Comparison of ENCODE assay signal across 14 mouse cellular contexts in genomic region chr6:53801269-53801892, GRCm38 (mm10). TPM values are rescaled to one million over a fixed set of nuclear protein-coding genes. Genes with fewer than 3 reads are reported as not detected.
DNase-seq lines count a peak whose midpoint lies in the region; ATAC-seq and TF ChIP-seq lines count a peak whose summit lies in the region.
"Had no signal": no experiment of that assay in that cellular context is flagged by ENCODE, and none has a peak within 500 bp of the region (broad histone marks: within the 10 kb centered on the region; RNA-seq: fewer than 3 reads in every experiment).

No protein-coding gene starts in this region.

- H3K4me3 ChIP-seq in E14TG2a.4 (replicated peaks; ENCODE audit: low read length): peak overlapping the region; percentile 50
- H3K4me3 ChIP-seq: limb, embryonic 13.5 days; midbrain, embryonic 15.5 days had no signal

- H3K4me1 ChIP-seq in E14TG2a.4 (replicated peaks; ENCODE audit: low read depth, low read length): peaks cover 93% of the 10 kb centered on the region
- H3K4me1 ChIP-seq: midbrain, embryonic 15.5 days had no signal

- no peaks in the 10 kb centered on the region for H3K27me3 ChIP-seq in E14TG2a.4 (ENCODE audit: insufficient read depth, low read length)
- H3K27me3 ChIP-seq: limb, embryonic 13.5 days; midbrain, embryonic 15.5 days had no signal

- DNase-seq in frontal cortex, adult 2 months (ENCODE audit: extremely low spot score in 1 of 2, low spot score in 1 of 2): no peak
- DNase-seq in left cerebral cortex, postnatal 4 days: peak; percentile 37
- DNase-seq in left cerebral cortex, adult 9 months (ENCODE audit: low spot score in 2 of 2): no peak
- peak; percentile 78 for DNase-seq in ZHBTc4 (ENCODE audit: low read depth, low spot score)
- no peak for DNase-seq in adrenal gland, adult 8-10 months
- DNase-seq: cerebellum, adult 11 months; right cerebral cortex, postnatal 25 days; thymus, postnatal 14 days had no signal

- H3K36me3 ChIP-seq in E14TG2a.4 (ENCODE audit: insufficient read depth, low read length): no peaks in the 10 kb centered on the region
- H3K36me3 ChIP-seq: limb, embryonic 13.5 days; midbrain, embryonic 15.5 days had no signal

- no peaks in the 10 kb centered on the region for H3K9me3 ChIP-seq in E14TG2a.4 (ENCODE audit: low read length)
- H3K9me3 ChIP-seq: limb, embryonic 13.5 days; midbrain, embryonic 15.5 days had no signal

- intact Hi-C loops in left cerebral cortex, postnatal 4 days (cut with DNase I): no loop called here

- ATAC-seq in frontal cortex, adult (ENCODE audit: low TSS enrichment): peak; percentile 92
- ATAC-seq: intestine, embryonic 16.5 days; midbrain, embryonic 15.5 days had no signal

- no peak for TF ChIP-seq CTCF in E14TG2a.4 (conservative IDR thresholded peaks at IDR 0.05; ENCODE audit: low read length)

RNA-seq across cellular contexts. Expression of gene Tril, which starts 19.2 kb away (rescaled TPM):
- polyA plus RNA-seq in frontal cortex, adult 2 months (2012; rRNA removed): 26.9 and 30.9 TPM in 2 replicates
- total RNA-seq in left cerebral cortex, postnatal 4 days (2021): 10 to 100 TPM; 32.0 to 38.3 TPM
- total RNA-seq in adrenal gland, adult 8-10 months (2022): 10 to 100 TPM in 1 of 4 experiments, 1 to 10 TPM in 3; 5.1 to 13.0 (median 8.1) TPM
- polyA plus RNA-seq: macrophage had no signal

Comparison
In these comparisons a context has a peak if more than half of its experiments do, and no peak if none do; other contexts are left out.
1. DNase-seq: peak in left cerebral cortex, postnatal 4 days (single experiment) and ZHBTc4 (single experiment); none in frontal cortex, adult 2 months (0 of 2), left cerebral cortex, adult 9 months (0 of 2) and adrenal gland, adult 8-10 months (single experiment).